Mouse (Mus musculus) liver, embryonic 13.5 days (tissue): ENCODE data around the gene Ndfip2. TPM values are rescaled to one million over a fixed set of nuclear protein-coding genes. Genes with fewer than 3 reads are reported as not detected.

Experiments used
- ATAC-seq: fragments of 200-750 bp; cut with Nextera tagmentation; 2 replicates; pipeline ENCODE4 v1.8.0; 2017; ENCODE audit warnings: low read depth, mild to moderate bottlenecking, moderate number of reproducible peaks, moderate library complexity
- DNase-seq: peaks from one replicate; pipeline ENCODE4 v3.0.0; 2022
- H3K27ac ChIP-seq: fragments of 300-500 bp; sonication (generic); 2 replicates; pipeline ENCODE4 v1.5.1; 2015; ENCODE audit warnings: moderate library complexity, mild to moderate bottlenecking, inconsistent platforms
- H3K27me3 ChIP-seq: fragments of 300-500 bp; sonication (generic); 2 replicates; pipeline ENCODE4 v1.6.1; 2015; ENCODE audit warnings: mild to moderate bottlenecking, inconsistent platforms
- H3K36me3 ChIP-seq: fragments of 300-500 bp; sonication (generic); 2 replicates; pipeline ENCODE4 v1.6.1; 2015; ENCODE audit warnings: mild to moderate bottlenecking, inconsistent platforms
- H3K4me1 ChIP-seq: fragments of 300-500 bp; sonication (generic); replicated peaks from 2 replicates; pipeline ENCODE4 v1.6.1; 2015; ENCODE audit warnings: inconsistent platforms
- H3K4me2 ChIP-seq: fragments of 300-500 bp; sonication (generic); 2 replicates; pipeline ENCODE4 v1.6.1; 2015; ENCODE audit warnings: inconsistent platforms, mild to moderate bottlenecking, moderate library complexity
- H3K4me3 ChIP-seq: fragments of 300-500 bp; sonication (generic); replicated peaks from 2 replicates; pipeline ENCODE4 v1.5.1; 2015; ENCODE audit warnings: mild to moderate bottlenecking, inconsistent platforms
- H3K9ac ChIP-seq: fragments of 300-500 bp; sonication (generic); 2 replicates; pipeline ENCODE4 v1.6.1; 2015; ENCODE audit warnings: mild to moderate bottlenecking, inconsistent platforms
- H3K9me3 ChIP-seq: fragments of 300-500 bp; sonication (generic); replicated peaks from 2 replicates; pipeline ENCODE4 v1.6.1; 2016; ENCODE audit warnings: inconsistent platforms
- WGBS: fragments of 180-500 bp; shearing (Covaris S2); methylation state at CpG from one replicate; pipeline ENCODE4 v1.1.7; 2015; ENCODE audit not compliant: insufficient replicate concordance; 5-methylcytosine and 5-hydroxymethylcytosine counted together
- polyA plus RNA-seq: library from polyadenylated mRNA; unstranded; fragments of >200 nt; fragmentation: Nextera tagmentation; extraction: Ambion mirVana; gene quantifications from 2 replicates; pipeline ENCODE4 v1.2.1, GENCODE M21; 2015

Ndfip2 gene
- polyA plus RNA-seq, 1 experiment from 2014 or later: 18.5 TPM

GRCm38 (mm10) chr14:105287972-105288371, 29.6 kb downstream of the Ndfip2 start:
- no peaks in the 10 kb centered on the region for H3K9me3 ChIP-seq
- H3K27me3 ChIP-seq: no peaks in the 10 kb centered on the region
- H3K9ac ChIP-seq: no peak overlapping the region
- DNase-seq (no peak), ATAC-seq (no peak)
- H3K27ac ChIP-seq: no peak overlapping the region
- H3K4me3 ChIP-seq: no peak overlapping the region
- H3K4me2 ChIP-seq: no peak overlapping the region
- 66% methylated on average over 2 of the region's 2 CpGs for WGBS
- H3K4me1 ChIP-seq: no peaks in the 10 kb centered on the region
- H3K36me3 ChIP-seq: 0 out of 2 replicates have a peak, but pooled peaks cover 5% of the 10 kb centered on the region

- ATAC-seq (no peak), DNase-seq (no peak)
- H3K27me3 ChIP-seq: no peaks in the 10 kb centered on the region
- H3K4me2 ChIP-seq: no peak overlapping the region
- no peaks in the 10 kb centered on the region for H3K4me1 ChIP-seq
- H3K27ac ChIP-seq: no peak overlapping the region
- H3K9me3 ChIP-seq: no peaks in the 10 kb centered on the region
- H3K4me3 ChIP-seq: no peak overlapping the region
- whole genome bisulfite sequencing: 71% methylated on average over 4 of the region's 4 CpGs
- H3K9ac ChIP-seq: no peak overlapping the region
- 0 out of 2 replicates have a peak, but pooled peaks cover 5% of the 10 kb centered on the region for H3K36me3 ChIP-seq
Observed at GRCm38 (mm10) chr14:105288529-105288928, 30.2 kb downstream of the Ndfip2 start.

DNA sequence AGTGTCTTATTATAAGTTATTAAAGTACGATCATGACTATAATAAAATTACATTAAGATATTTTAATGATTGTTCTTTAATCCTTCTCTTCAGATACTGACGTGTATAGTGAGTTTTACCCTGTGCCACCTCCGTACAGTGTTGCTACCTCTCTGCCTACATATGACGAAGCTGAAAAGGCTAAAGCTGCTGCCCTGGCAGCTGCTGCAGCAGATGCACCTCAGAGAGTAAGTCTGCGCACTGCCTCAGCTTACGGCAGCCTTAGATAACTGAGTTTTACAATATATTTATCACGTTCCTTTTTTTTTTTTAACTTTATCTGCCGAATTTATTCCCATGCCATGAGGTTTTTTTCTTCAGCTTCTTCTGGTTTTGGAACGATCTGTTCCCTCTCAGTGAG, 33.8 kb downstream of the Ndfip2 start:
- Histone ChIP-seq H3K36me3 (0 out of 2 replicates have a peak, but pooled peaks cover 5% of the 10 kb centered on the region), H3K9ac (no peak overlapping the region), H3K27ac (no peak overlapping the region), H3K9me3 (no peaks in the 10 kb centered on the region), H3K27me3 (no peaks in the 10 kb centered on the region), H3K4me3 (no peak overlapping the region), H3K4me1 (no peaks in the 10 kb centered on the region), H3K4me2 (no peak overlapping the region)
- no peak for DNase-seq
- ATAC-seq: no peak
- 77% methylated on average over 9 of the region's 9 CpGs for WGBS

DNA sequence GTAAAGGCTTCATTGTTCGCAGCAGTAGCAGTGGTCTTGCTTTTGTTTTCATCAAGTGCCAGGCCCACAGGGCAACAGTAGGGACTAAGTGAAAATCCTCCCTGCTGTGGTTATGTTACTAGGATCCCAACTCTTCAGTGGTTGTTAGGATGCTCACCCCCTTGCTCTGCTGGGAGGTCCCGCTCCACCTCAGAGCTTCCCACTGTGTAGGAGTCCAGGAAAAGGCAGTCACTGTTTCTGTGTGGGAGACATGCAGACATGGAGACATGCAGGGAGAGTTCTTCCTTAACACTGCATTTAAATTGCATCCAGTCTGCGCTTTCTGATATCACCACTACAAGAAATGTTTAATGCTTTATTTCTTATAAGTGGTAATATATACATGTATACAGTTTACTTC, 35.4 kb downstream of the Ndfip2 start:
- DNase-seq (no peak), ATAC-seq (no peak)
- H3K9ac ChIP-seq: no peak overlapping the region
- H3K4me3 ChIP-seq: no peak overlapping the region
- no peak overlapping the region for H3K4me2 ChIP-seq
- H3K27me3 ChIP-seq: no peaks in the 10 kb centered on the region
- 85% methylated on average over 3 of the region's 3 CpGs for WGBS
- H3K4me1 ChIP-seq: no peaks in the 10 kb centered on the region
- H3K36me3 ChIP-seq: 0 out of 2 replicates have a peak, but pooled peaks cover 5% of the 10 kb centered on the region
- H3K9me3 ChIP-seq: no peaks in the 10 kb centered on the region
- H3K27ac ChIP-seq: no peak overlapping the region

- H3K4me3 ChIP-seq: no peak overlapping the region
- no peaks in the 10 kb centered on the region for H3K27me3 ChIP-seq
- H3K4me2 ChIP-seq: no peak overlapping the region
- H3K36me3 ChIP-seq: no peaks in the 10 kb centered on the region
- H3K4me1 ChIP-seq: no peaks in the 10 kb centered on the region
- H3K27ac ChIP-seq: no peak overlapping the region
- ATAC-seq (no peak), DNase-seq (no peak)
- no peak overlapping the region for H3K9ac ChIP-seq
- H3K9me3 ChIP-seq: no peaks in the 10 kb centered on the region
- 46% methylated on average over 6 of the region's 6 CpGs for WGBS
Observed at GRCm38 (mm10) chr14:105295820-105296582, 37.6 kb downstream of the Ndfip2 start.

DNA sequence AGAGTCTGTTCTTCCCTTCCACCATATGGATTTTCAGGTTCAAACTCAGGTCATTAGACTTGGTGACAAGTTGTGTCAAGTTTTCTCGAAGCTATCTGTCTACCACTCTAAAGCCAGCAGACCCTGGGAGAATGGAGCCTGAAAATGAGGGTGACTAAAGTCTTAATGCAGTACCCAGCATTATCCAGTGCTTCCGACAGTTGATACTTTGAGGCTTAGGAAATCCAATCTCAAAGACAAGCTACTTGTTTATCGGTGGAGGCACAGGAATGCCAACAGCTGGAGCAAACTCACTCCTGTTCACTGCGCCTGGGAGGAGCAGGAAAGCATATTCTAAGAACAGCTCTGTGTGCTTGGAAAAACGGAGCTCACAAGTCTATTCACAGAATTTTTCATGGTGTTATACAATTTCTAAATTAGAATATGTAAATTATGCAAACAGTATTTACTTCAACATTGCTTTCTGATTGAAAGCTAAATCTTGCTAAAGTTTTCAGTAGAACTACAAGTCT, 41.4 kb downstream of the Ndfip2 start:
- Histone ChIP-seq H3K27me3 (no peaks in the 10 kb centered on the region), H3K9ac (no peak overlapping the region), H3K4me1 (no peaks in the 10 kb centered on the region), H3K9me3 (no peaks in the 10 kb centered on the region), H3K4me2 (no peak overlapping the region), H3K4me3 (no peak overlapping the region), H3K27ac (no peak overlapping the region), H3K36me3 (no peaks in the 10 kb centered on the region)
- no peak for DNase-seq
- WGBS: 70% methylated on average over 5 of the region's 5 CpGs
- ATAC-seq: no peak

GRCm38 (mm10) chr14:105300551-105300950, 42.2 kb downstream of the Ndfip2 start:
- Histone ChIP-seq H3K27me3 (no peaks in the 10 kb centered on the region), H3K9me3 (no peaks in the 10 kb centered on the region), H3K4me2 (no peak overlapping the region), H3K27ac (no peak overlapping the region), H3K36me3 (no peaks in the 10 kb centered on the region), H3K9ac (no peak overlapping the region), H3K4me3 (no peak overlapping the region), H3K4me1 (no peaks in the 10 kb centered on the region)
- 77% methylated on average over 10 of the region's 10 CpGs for WGBS
- ATAC-seq: peak; percentile 64; the same call in 1 of the 2 replicates
- DNase-seq: no peak

GRCm38 (mm10) chr14:105302708-105303107, 44.3 kb downstream of the Ndfip2 start:
- Histone ChIP-seq H3K4me3 (no peak overlapping the region), H3K27ac (no peak overlapping the region), H3K27me3 (no peaks in the 10 kb centered on the region), H3K9me3 (no peaks in the 10 kb centered on the region), H3K4me2 (no peak overlapping the region), H3K36me3 (no peaks in the 10 kb centered on the region), H3K9ac (no peak overlapping the region), H3K4me1 (no peaks in the 10 kb centered on the region)
- ATAC-seq (no peak), DNase-seq (no peak)
- 72% methylated on average over 4 of the region's 4 CpGs for WGBS

DNA sequence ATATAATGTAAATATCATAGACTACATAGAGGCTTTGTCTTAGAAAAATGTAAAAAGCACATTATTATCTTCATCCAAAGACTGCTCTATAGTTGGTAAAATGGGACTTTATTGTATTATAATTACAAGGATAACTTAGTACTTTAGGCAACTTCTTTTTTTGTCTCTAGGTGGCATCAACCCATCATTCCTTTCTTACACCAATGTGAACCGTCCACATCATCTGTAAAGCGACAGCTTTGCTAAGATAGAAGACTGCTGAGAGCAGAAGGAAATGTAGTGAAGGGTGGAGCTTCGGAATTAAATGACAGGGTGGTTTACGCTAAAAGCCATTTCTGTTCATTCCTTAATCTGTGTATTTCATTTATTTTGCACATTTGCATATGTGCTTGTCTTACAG, 49.3 kb downstream of the Ndfip2 start:
- DNase-seq (no peak), ATAC-seq (no peak)
- Histone ChIP-seq H3K4me2 (no peak overlapping the region), H3K27ac (no peak overlapping the region), H3K36me3 (no peaks in the 10 kb centered on the region), H3K9me3 (no peaks in the 10 kb centered on the region), H3K4me1 (no peaks in the 10 kb centered on the region), H3K9ac (no peak overlapping the region), H3K27me3 (no peaks in the 10 kb centered on the region), H3K4me3 (no peak overlapping the region)
- WGBS: 71% methylated on average over 4 of the region's 4 CpGs

DNA sequence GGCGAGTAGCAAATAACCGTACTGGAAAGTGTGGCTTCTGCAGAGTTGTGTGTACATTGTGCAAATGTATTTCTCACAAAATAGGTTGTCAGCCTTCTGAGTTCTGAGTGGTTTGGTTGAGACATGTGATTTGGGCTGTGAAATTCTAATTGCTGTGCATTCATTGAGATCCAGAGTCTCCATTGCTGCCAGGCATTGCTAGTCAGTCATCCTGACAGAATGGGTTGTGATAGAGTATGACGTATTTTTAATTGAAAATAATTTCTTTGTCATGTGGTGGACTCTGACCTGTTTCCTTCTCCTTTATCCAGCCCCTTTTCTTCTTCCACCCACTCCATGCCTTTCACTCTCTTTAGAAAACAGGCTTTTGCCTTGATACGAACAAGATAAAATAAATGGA, 54.0 kb downstream of the Ndfip2 start:
- Histone ChIP-seq H3K4me3 (no peak overlapping the region), H3K27me3 (no peaks in the 10 kb centered on the region), H3K4me1 (no peaks in the 10 kb centered on the region), H3K9me3 (no peaks in the 10 kb centered on the region), H3K9ac (no peak overlapping the region), H3K27ac (no peak overlapping the region), H3K4me2 (no peak overlapping the region), H3K36me3 (no peaks in the 10 kb centered on the region)
- no peak for DNase-seq
- WGBS: 81% methylated on average over 4 of the region's 4 CpGs
- no peak for ATAC-seq

DNA sequence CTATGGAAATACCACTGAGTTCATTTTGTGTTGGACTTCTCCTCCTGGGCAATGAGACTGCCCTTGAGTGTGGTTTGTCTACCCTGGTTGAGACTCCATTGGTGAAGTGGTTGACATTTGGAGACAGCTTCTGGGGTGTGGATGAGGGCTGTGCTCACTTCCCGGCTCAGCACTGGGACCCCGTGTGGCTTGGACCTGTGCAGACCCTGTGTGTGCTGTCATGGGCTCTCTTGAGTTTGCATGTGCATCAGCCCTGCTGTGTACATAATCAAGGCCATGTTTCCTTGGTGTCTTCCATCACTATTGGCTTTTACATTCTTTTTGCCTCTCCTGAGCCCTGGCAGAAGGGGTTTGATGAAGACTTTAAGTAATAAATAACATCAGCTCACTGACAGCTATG, 54.6 kb downstream of the Ndfip2 start:
- Histone ChIP-seq H3K4me3 (no peak overlapping the region), H3K4me1 (no peaks in the 10 kb centered on the region), H3K36me3 (no peaks in the 10 kb centered on the region), H3K27ac (no peak overlapping the region), H3K4me2 (no peak overlapping the region), H3K27me3 (no peaks in the 10 kb centered on the region), H3K9me3 (no peaks in the 10 kb centered on the region), H3K9ac (no peak overlapping the region)
- ATAC-seq (no peak), DNase-seq (no peak)
- 77% methylated on average over 2 of the region's 2 CpGs for WGBS

GRCm38 (mm10) chr14:105313877-105314276, 55.5 kb downstream of the Ndfip2 start:
- 35% methylated on average over 5 of the region's 5 CpGs for WGBS
- H3K4me3 ChIP-seq: no peak overlapping the region
- H3K36me3 ChIP-seq: no peaks in the 10 kb centered on the region
- H3K9me3 ChIP-seq: no peaks in the 10 kb centered on the region
- no peak overlapping the region for H3K27ac ChIP-seq
- ATAC-seq: no peak
- H3K27me3 ChIP-seq: no peaks in the 10 kb centered on the region
- no peak overlapping the region for H3K9ac ChIP-seq
- no peak for DNase-seq
- H3K4me2 ChIP-seq: no peak overlapping the region
- no peaks in the 10 kb centered on the region for H3K4me1 ChIP-seq
